34 mouse cellular contexts compared by ENCODE assay signal in genomic region chr17:92016373-92016772, GRCm38 (mm10).
"Had no signal": no experiment of that assay in that cellular context is flagged by ENCODE, and none has a peak within 500 bp of the region (broad histone marks: within the 10 kb centered on the region; RNA-seq: fewer than 3 reads in every experiment).

No protein-coding gene starts in this region.

- H3K4me1 ChIP-seq: heart, embryonic 10.5 days; heart, embryonic 12.5 days; heart, embryonic 13.5 days; heart, embryonic 15.5 days; hindbrain, embryonic 10.5 days; hindbrain, embryonic 12.5 days; hindbrain, embryonic 13.5 days; hindbrain, embryonic 15.5 days; intestine, embryonic 15.5 days; kidney, embryonic 15.5 days had no signal

- H3K9ac ChIP-seq: heart, embryonic 12.5 days; heart, embryonic 13.5 days; heart, embryonic 15.5 days; hindbrain, embryonic 12.5 days; hindbrain, embryonic 13.5 days; hindbrain, embryonic 14.5 days; hindbrain, embryonic 15.5 days; intestine, embryonic 15.5 days; kidney, embryonic 15.5 days had no signal

- H3K9me3 ChIP-seq: heart, embryonic 10.5 days; heart, embryonic 12.5 days; heart, embryonic 13.5 days; heart, embryonic 15.5 days; hindbrain, embryonic 10.5 days; hindbrain, embryonic 12.5 days; hindbrain, embryonic 13.5 days; hindbrain, embryonic 15.5 days; intestine, embryonic 15.5 days; kidney, embryonic 15.5 days had no signal

- H3K4me3 ChIP-seq: heart, embryonic 10.5 days; heart, embryonic 12.5 days; heart, embryonic 13.5 days; heart, embryonic 15.5 days; hindbrain, embryonic 10.5 days; hindbrain, embryonic 12.5 days; hindbrain, embryonic 13.5 days; hindbrain, embryonic 15.5 days; intestine, embryonic 15.5 days; kidney, embryonic 15.5 days; layer of hippocampus, adult 2 months had no signal

- ATAC-seq: hindbrain, embryonic 16.5 days; hindbrain, postnatal 0 days; inflammation-experienced regulatory T-cells, adult 6 months; intestine, embryonic 15.5 days; intestine, embryonic 16.5 days; intestine, postnatal 0 days had no signal

- H3K4me2 ChIP-seq: heart, embryonic 11.5 days; heart, embryonic 12.5 days; heart, embryonic 13.5 days; heart, embryonic 15.5 days; hindbrain, embryonic 12.5 days; hindbrain, embryonic 13.5 days; hindbrain, embryonic 14.5 days; hindbrain, embryonic 15.5 days; intestine, embryonic 15.5 days; kidney, embryonic 15.5 days had no signal

- H3K27me3 ChIP-seq: heart, embryonic 12.5 days; heart, embryonic 13.5 days; heart, embryonic 15.5 days; hindbrain, embryonic 12.5 days; hindbrain, embryonic 13.5 days; hindbrain, embryonic 15.5 days; intestine, embryonic 15.5 days; kidney, embryonic 15.5 days had no signal

- DNase-seq: heart, postnatal 10 days; heart, postnatal 14 days; heart, postnatal 36 days; kidney, adult 11 months; kidney, adult 18-20 months; kidney, adult 2 months; kidney, adult 8-10 months; kidney, adult 9 months; kidney, postnatal 10 days; kidney, postnatal 14 days; kidney, postnatal 25 days; kidney, postnatal 36 days; kidney, postnatal 4 days; layer of hippocampus, adult 9-11 months; layer of hippocampus, postnatal 36 days had no signal

- H3K36me3 ChIP-seq: heart, embryonic 10.5 days; heart, embryonic 12.5 days; heart, embryonic 13.5 days; heart, embryonic 15.5 days; hindbrain, embryonic 10.5 days; hindbrain, embryonic 12.5 days; hindbrain, embryonic 13.5 days; hindbrain, embryonic 15.5 days; intestine, embryonic 15.5 days; kidney, embryonic 15.5 days had no signal

- H3K27ac ChIP-seq: heart, embryonic 10.5 days; heart, embryonic 13.5 days; heart, embryonic 15.5 days; hindbrain, embryonic 10.5 days; hindbrain, embryonic 12.5 days; hindbrain, embryonic 13.5 days; hindbrain, embryonic 14.5 days; hindbrain, embryonic 15.5 days; hindbrain, postnatal 0 days; intestine, embryonic 15.5 days; kidney, embryonic 15.5 days; kidney, postnatal 0 days; layer of hippocampus, adult 2 months had no signal
